Mouse (Mus musculus): ENCODE measurements at regions not wholly inside any gene's neighbourhood (a gene's known extent, or its start where the extent isn't known, plus 50 kb on each side); places are given as distances from the start of the nearest gene placed in this dataset.

- DNase-seq: no peak
These were observed 243.3 kb upstream of the Srek1ip1 start for GRCm38 (mm10) chr13:104549016-104549415.

- DNase-seq: no peak
These were observed 239.0 kb upstream of the Srek1ip1 start for GRCm38 (mm10) chr13:104553329-104553728.

DNA sequence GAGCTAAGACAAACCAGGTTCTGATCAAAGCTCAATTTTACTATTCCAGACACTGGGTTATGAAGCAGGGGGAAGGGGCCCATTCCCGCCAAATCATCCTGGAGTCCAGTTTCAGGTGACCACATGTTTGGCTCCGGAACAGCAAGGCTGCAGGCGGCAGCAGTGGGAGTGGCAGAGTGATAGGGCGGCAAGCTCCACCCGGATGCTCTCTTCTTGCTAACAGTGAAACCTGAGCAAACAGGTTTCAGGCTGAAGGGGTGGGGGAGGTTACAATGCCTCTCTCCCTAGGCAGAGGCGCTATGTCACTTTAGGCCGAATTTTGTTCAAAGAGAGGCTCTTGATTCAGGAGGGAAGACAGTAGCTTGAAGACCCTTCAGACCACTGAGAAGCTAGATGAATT, 235.7 kb upstream of the Srek1ip1 start:
- peak; percentile 28 to 52 for DNase-seq

DNA sequence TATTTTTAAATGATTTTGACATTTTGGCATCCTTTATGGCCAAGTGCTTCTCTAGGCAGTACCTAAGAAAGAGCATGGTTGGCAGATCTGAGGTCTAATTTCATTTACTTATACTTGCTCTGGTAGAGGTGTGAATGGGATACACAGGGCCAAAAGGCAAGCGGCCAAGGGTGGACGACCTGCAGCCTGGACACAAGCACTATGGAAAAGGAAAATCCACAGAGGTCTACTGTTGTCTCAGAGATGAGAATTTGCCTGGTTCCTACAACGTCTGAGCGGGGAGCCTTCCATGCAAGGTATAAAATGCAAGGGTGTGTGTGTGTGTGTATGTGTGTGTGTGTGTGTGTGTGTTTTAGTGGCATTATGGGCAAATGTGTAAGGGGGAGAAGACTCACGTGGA, 232.4 kb upstream of the Srek1ip1 start:
- no peak for DNase-seq

DNA sequence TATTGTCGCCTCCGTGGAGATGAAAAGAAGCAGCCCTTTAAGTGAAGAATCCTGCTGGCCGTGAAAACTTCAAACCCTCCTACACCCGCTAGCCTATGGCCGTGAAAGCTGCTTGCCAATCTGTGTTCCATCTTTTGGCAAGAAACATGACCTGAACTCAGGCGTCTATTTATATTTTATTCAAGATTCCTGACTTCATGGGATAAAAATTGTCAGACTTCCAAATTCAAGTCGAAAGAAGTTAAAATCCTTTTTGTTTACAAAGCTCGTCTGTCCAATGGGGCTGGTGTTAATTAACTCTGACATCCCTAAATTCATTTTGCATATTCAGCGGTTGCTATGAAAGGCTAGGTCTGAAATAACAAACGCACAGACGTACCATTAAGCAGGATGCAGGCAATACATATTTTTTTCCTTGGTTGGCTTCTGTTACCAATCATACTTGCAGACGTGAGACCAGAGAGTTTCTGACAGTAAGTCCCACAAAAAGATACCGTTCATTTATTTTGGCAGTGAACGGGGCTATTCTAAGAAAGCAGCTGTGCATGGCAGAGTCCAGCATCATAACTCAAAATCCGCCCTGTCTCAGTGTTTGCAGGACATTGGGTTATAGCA, 231.7 kb upstream of the Srek1ip1 start:
- DNase-seq: peak in 1 of 2 experiments; percentile 15

DNA sequence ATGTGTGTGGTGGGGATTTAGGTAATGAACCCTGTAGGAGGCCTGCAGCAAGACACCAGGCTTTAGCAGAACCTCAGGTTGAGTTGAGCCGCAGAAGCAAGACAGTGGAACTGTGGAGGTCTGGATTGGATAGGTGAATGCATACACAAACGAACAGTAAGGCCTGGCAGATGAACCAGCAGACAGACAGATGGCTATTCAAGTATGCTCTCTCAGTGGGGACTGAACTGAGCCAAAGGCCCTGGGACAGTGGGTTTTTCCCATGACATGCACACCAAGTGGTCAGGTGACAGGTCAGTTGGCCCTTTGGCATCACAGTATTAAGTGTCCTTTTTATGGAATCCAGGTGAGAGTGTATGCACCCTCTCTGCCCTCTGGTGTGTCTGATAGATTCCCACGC, 229.7 kb upstream of the Srek1ip1 start:
- no peak for DNase-seq

GRCm38 (mm10) chr13:104563019-104563418, 229.3 kb upstream of the Srek1ip1 start:
- no peak for DNase-seq

- no peak for DNase-seq
These were observed 228.4 kb upstream of the Srek1ip1 start for GRCm38 (mm10) chr13:104563889-104564288.

DNA sequence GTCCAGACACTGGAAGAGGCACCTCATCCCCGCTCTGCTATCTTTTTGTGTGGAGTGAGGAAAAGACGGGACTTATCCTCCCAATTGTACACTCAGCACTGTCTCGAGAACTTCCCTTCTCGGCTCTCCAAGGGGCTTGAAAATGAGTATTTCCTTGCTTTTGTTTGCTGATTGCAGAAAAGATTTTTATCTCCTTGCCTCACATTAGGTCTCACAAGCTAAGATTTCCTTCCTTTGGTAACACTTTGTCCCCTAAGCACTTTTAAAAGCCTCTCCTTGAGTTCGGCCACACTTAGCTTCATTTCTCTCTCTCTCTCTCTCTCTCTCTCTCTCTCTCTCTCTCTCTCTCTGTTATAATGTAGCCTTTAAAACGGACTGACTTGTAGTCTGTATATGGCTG, 222.5 kb upstream of the Srek1ip1 start:
- DNase-seq: no peak

GRCm38 (mm10) chr13:104572236-104572635, 220.0 kb upstream of the Srek1ip1 start:
- no peak for DNase-seq

DNA sequence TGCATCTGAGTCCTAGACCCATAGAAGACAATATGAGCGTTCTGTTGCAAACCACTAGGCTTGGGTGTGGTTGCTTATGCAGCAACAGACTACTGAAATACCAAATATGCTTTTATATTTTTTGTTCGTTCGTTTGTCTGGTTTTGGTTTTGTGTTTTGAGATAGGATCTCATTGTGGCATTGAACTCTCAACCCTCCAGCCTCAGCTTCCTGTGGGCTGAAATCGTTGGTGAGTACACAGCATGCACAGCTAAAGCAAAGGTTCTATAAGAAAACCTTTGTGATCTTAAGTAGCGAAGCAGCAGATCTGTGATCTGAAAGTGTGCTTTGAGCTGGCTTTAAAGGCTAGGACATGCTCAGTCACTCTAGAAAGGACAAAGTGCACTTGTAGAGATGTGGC, 217.9 kb upstream of the Srek1ip1 start:
- no peak for DNase-seq

DNA sequence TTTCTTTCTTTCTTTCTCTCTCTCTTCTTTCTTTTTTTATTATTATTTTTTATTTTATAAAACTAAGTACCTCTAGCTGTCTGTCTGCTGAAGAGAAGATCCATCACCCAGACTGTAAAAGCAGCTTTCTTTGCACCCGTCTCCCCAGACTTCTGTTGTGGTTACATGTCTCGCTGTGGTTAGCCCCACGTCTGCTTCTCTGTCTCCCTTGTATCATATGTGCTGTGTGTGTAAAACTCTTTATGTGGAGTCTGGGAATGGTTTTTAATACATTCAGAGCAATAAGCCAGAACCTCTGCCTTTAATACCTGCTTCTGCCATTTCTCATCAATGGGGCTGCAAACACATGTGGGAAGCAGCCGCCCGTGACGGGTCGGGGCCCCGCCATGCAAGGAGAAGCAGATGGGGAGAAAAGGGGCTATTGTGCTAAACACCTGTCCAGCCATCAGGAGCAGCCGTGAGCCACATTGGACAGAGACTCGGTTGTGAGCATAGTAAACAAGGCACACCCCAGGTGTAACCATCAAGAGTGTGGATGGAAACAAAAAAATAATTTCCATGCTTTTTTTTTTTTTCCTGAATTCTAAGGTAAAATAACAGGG, 216.0 kb upstream of the Srek1ip1 start:
- DNase-seq: peak; percentile 21 to 37

- DNase-seq: no peak
These were observed 214.4 kb upstream of the Srek1ip1 start for GRCm38 (mm10) chr13:104577856-104578255.

- no peak for DNase-seq
These were observed 211.5 kb upstream of the Srek1ip1 start for GRCm38 (mm10) chr13:104580686-104581350.

Data from kidney, postnatal 4 days (tissue).